Mouse (Mus musculus): Measurements from ENCODE around the gene Elovl3. TPM values are rescaled to one million over a fixed set of nuclear protein-coding genes. Genes with fewer than 3 reads are reported as not detected.

The Elovl3 gene
- polyA plus RNA-seq, 1 experiment from 2014 or later, result not detected

GRCm38 (mm10) chr19:46169396-46169795, 37.7 kb downstream of the Elovl3 start:
- H3K4me2 ChIP-seq, result no peak overlapping the region
- H3K27ac ChIP-seq (replicated peaks), result no peak overlapping the region
- 80% methylated on average over 3 of the region's 3 CpGs for WGBS
- H3K4me3 ChIP-seq, result no peak overlapping the region
- no peaks in the 10 kb centered on the region for H3K4me1 ChIP-seq
- H3K27me3 ChIP-seq (replicated peaks), result no peaks in the 10 kb centered on the region
- no peak overlapping the region for H3K9ac ChIP-seq
- peaks cover 67% of the 10 kb centered on the region for H3K36me3 ChIP-seq
- H3K9me3 ChIP-seq, result no peaks in the 10 kb centered on the region
- no peak for ATAC-seq (ENCODE audit: extremely low read depth, insufficient number of reproducible peaks, low FRiP score, low TSS enrichment)

DNA sequence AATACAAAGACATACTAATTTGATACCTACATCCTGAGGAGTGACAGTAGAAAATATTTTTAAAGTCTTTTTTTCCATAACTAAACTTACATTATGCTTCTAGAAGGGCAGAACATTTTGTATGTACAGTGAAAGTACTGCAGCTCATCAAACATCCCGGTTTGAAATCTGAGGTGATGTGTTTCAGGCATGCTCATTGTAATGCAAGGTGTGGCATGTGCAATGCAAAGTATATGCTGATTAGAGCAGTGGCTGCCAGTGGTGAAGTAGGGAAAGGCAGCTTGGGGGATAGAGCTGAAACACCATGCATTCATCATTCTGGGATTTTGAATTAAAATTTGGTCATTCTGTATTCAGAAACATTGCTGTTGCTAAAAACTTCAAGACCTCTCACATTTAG, 38.2 kb downstream of the Elovl3 start:
- Histone ChIP-seq H3K4me1 (no peaks in the 10 kb centered on the region), H3K36me3 (peaks cover 62% of the 10 kb centered on the region), H3K9me3 (no peaks in the 10 kb centered on the region), H3K4me3 (no peak overlapping the region), H3K27ac (replicated peaks) (no peak overlapping the region), H3K27me3 (replicated peaks) (no peaks in the 10 kb centered on the region), H3K9ac (no peak overlapping the region), H3K4me2 (no peak overlapping the region)
- 53% methylated on average over 1 of the region's 1 CpGs for WGBS
- ATAC-seq (ENCODE audit: extremely low read depth, insufficient number of reproducible peaks, low FRiP score, low TSS enrichment), result no peak

- Histone ChIP-seq H3K27me3 (replicated peaks) (no peaks in the 10 kb centered on the region), H3K4me3 (no peak overlapping the region), H3K4me2 (no peak overlapping the region), H3K9ac (no peak overlapping the region), H3K36me3 (peaks cover 39% of the 10 kb centered on the region), H3K27ac (replicated peaks) (no peak overlapping the region), H3K4me1 (peaks cover 2% of the 10 kb centered on the region; the same call in 1 of the 2 replicates), H3K9me3 (no peaks in the 10 kb centered on the region)
- 78% methylated on average over 5 of the region's 5 CpGs for WGBS
- ATAC-seq (ENCODE audit: extremely low read depth, insufficient number of reproducible peaks, low FRiP score, low TSS enrichment), result no peak
These were observed 40.8 kb downstream of the Elovl3 start for GRCm38 (mm10) chr19:46172541-46172940.

- ATAC-seq (ENCODE audit: extremely low read depth, insufficient number of reproducible peaks, low FRiP score, low TSS enrichment), result no peak
These were observed 43.5 kb downstream of the Elovl3 start for GRCm38 (mm10) chr19:46175173-46175572.

GRCm38 (mm10) chr19:46177046-46177445, 45.3 kb downstream of the Elovl3 start:
- Histone ChIP-seq H3K4me1 (peaks cover 5% of the 10 kb centered on the region; the same call in 1 of the 2 replicates), H3K27me3 (replicated peaks) (no peaks in the 10 kb centered on the region), H3K9ac (no peak overlapping the region), H3K36me3 (peaks cover 20% of the 10 kb centered on the region), H3K4me3 (no peak overlapping the region), H3K9me3 (no peaks in the 10 kb centered on the region), H3K27ac (replicated peaks) (no peak overlapping the region), H3K4me2 (no peak overlapping the region)
- ATAC-seq (ENCODE audit: extremely low read depth, insufficient number of reproducible peaks, low FRiP score, low TSS enrichment), result no peak
- 59% methylated on average over 5 of the region's 5 CpGs for WGBS

More at GRCm38 (mm10) chr19:46175173-46175572, 43.5 kb downstream of the Elovl3 start:
- Histone ChIP-seq H3K4me2 (no peak overlapping the region), H3K36me3 (peaks cover 36% of the 10 kb centered on the region), H3K27ac (replicated peaks) (no peak overlapping the region), H3K9ac (no peak overlapping the region), H3K4me1 (peaks cover 5% of the 10 kb centered on the region; the same call in 1 of the 2 replicates), H3K4me3 (no peak overlapping the region), H3K9me3 (no peaks in the 10 kb centered on the region), H3K27me3 (replicated peaks) (no peaks in the 10 kb centered on the region)

- no peaks in the 10 kb centered on the region for H3K9me3 ChIP-seq
- peaks cover 7% of the 10 kb centered on the region for H3K4me1 ChIP-seq
- no peak overlapping the region for H3K9ac ChIP-seq
- H3K36me3 ChIP-seq, result peaks cover 14% of the 10 kb centered on the region
- no peak overlapping the region for H3K4me3 ChIP-seq
- no peak for ATAC-seq (ENCODE audit: extremely low read depth, insufficient number of reproducible peaks, low FRiP score, low TSS enrichment)
- H3K4me2 ChIP-seq, result no peak overlapping the region
- no peak overlapping the region for H3K27ac ChIP-seq (replicated peaks)
- no peaks in the 10 kb centered on the region for H3K27me3 ChIP-seq (replicated peaks)
- WGBS, result 88% methylated on average over 2 of the region's 2 CpGs
These were observed 48.6 kb downstream of the Elovl3 start for GRCm38 (mm10) chr19:46180274-46180673.

GRCm38 (mm10) chr19:46182241-46182640, 50.5 kb downstream of the Elovl3 start:
- no peak overlapping the region for H3K4me3 ChIP-seq
- H3K36me3 ChIP-seq, result peaks cover 14% of the 10 kb centered on the region
- no peaks in the 10 kb centered on the region for H3K9me3 ChIP-seq
- H3K4me1 ChIP-seq, result peaks cover 26% of the 10 kb centered on the region
- H3K27me3 ChIP-seq (replicated peaks), result no peaks in the 10 kb centered on the region
- H3K9ac ChIP-seq, result no peak overlapping the region
- H3K27ac ChIP-seq (replicated peaks), result no peak overlapping the region
- no peak for ATAC-seq (ENCODE audit: extremely low read depth, insufficient number of reproducible peaks, low FRiP score, low TSS enrichment)
- H3K4me2 ChIP-seq, result no peak overlapping the region
- 90% methylated on average over 3 of the region's 3 CpGs for WGBS

Other genes with a start within 250 kb of the Elovl3 start
- gene Armh3, start 133.4 kb upstream of the Elovl3 start, polyA plus RNA-seq (2015; fragmentation: Nextera tagmentation; extraction: Ambion mirVana), result 12.7 and 13.0 TPM in 2 replicates
- gene Hps6, start 128.4 kb upstream of the Elovl3 start, polyA plus RNA-seq (2015; fragmentation: Nextera tagmentation; extraction: Ambion mirVana), result 5.9 and 6.3 TPM in 2 replicates
- gene Pprc1, start 87.0 kb upstream of the Elovl3 start, polyA plus RNA-seq (2015; fragmentation: Nextera tagmentation; extraction: Ambion mirVana), result 19.9 and 21.4 TPM in 2 replicates
- gene Ldb1, start 86.7 kb upstream of the Elovl3 start, polyA plus RNA-seq (2015; fragmentation: Nextera tagmentation; extraction: Ambion mirVana), result 64.7 and 69.7 TPM in 2 replicates
- 48.4 and 48.9 TPM in 2 replicates for gene Nolc1, start 56.0 kb upstream of the Elovl3 start, polyA plus RNA-seq (2015; fragmentation: Nextera tagmentation; extraction: Ambion mirVana)
- gene Pitx3, start 16.4 kb downstream of the Elovl3 start, polyA plus RNA-seq (2015; fragmentation: Nextera tagmentation; extraction: Ambion mirVana), result 0.66 and 0.74 TPM in 2 replicates
- gene Gbf1, start 20.6 kb downstream of the Elovl3 start, polyA plus RNA-seq (2015; fragmentation: Nextera tagmentation; extraction: Ambion mirVana), result 41.1 and 43.1 TPM in 2 replicates
- 6.3 and 7.2 TPM in 2 replicates for gene Nfkb2, start 172.4 kb downstream of the Elovl3 start, polyA plus RNA-seq (2015; fragmentation: Nextera tagmentation; extraction: Ambion mirVana)
- gene Psd, start 195.3 kb downstream of the Elovl3 start, polyA plus RNA-seq (2015; fragmentation: Nextera tagmentation; extraction: Ambion mirVana), result 4.3 and 5.6 TPM in 2 replicates
- gene Fbxl15, start 196.3 kb downstream of the Elovl3 start, polyA plus RNA-seq (2015; fragmentation: Nextera tagmentation; extraction: Ambion mirVana), result 9.5 and 10.2 TPM in 2 replicates
- gene Cuedc2, start 206.8 kb downstream of the Elovl3 start, polyA plus RNA-seq (2015; fragmentation: Nextera tagmentation; extraction: Ambion mirVana), result 114 and 131 TPM in 2 replicates
- gene Mfsd13a, start 209.2 kb downstream of the Elovl3 start, polyA plus RNA-seq (2015; fragmentation: Nextera tagmentation; extraction: Ambion mirVana), result 4.5 and 5.2 TPM in 2 replicates
- gene 2310034G01Rik, start 218.4 kb downstream of the Elovl3 start, polyA plus RNA-seq (2015; fragmentation: Nextera tagmentation; extraction: Ambion mirVana), result 0.76 and 1.4 TPM in 2 replicates